Mouse (Mus musculus): Measurements from ENCODE around the gene Bmp2k. TPM values are rescaled to one million over a fixed set of nuclear protein-coding genes. Genes with fewer than 3 reads are reported as not detected.
A peak's percentile ranks its signal among the peaks of the same experiment; 100 is the strongest.

Gene Bmp2k
- polyA plus RNA-seq, 1 experiment: 5.9 TPM

DNA sequence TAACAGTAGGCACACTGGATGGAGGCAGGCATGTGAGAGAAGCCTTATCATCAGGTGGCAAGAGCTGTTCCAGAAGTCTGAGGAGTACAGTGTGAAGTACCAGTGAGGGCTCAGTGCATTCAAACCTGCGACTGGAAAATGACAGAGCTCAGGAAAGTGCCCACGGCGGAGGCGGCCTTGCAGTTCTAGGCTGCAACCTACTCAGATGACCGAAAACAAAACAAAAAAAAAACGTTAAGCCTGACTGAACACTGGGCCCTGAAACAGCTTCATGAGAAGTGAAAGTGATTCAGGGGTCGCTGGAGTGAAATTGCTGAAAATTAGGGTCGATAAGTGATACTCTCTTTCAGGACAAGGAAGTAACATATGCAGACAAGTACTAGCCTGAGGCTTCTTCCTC is 4.4 kb upstream of the Bmp2k start:
- no peaks in the 10 kb centered on the region for H3K27me3 ChIP-seq (ENCODE audit: control insufficient read depth, insufficient read depth, insufficient read length)
- peaks cover 3% of the 10 kb centered on the region for H3K79me2 ChIP-seq (ENCODE audit: control insufficient read depth, insufficient read depth)
- H3K79me3 ChIP-seq (ENCODE audit: low read depth): no peaks in the 10 kb centered on the region
- no peak overlapping the region for H3K4me3 ChIP-seq (ENCODE audit: insufficient read depth, poor library complexity, severe bottlenecking)
- TF ChIP-seq CEBPB (IDR thresholded peaks at IDR 0.05; ENCODE audit: low read depth) (no peak), USF1 (IDR thresholded peaks at IDR 0.05; ENCODE audit: low read depth) (no peak), MYOD1 (IDR thresholded peaks at IDR 0.05; ENCODE audit: control insufficient read depth, insufficient read length, low read depth) (no peak), MYOG (IDR thresholded peaks at IDR 0.05; ENCODE audit: control insufficient read depth, extremely low read depth, insufficient read length) (no peak), MAX (IDR thresholded peaks at IDR 0.05) (no peak), FOSL1 (IDR thresholded peaks at IDR 0.05; ENCODE audit: insufficient read depth, low read length, poor library complexity, severe bottlenecking) (no peak), CTCF (IDR thresholded peaks at IDR 0.05; ENCODE audit: control insufficient read depth, insufficient read depth, insufficient read length) (no peak)
- no peak overlapping the region for H3ac ChIP-seq (ENCODE audit: control insufficient read depth, insufficient read length, low read depth)
- H3K36me3 ChIP-seq (ENCODE audit: control insufficient read depth, insufficient read depth): no peaks in the 10 kb centered on the region

DNA sequence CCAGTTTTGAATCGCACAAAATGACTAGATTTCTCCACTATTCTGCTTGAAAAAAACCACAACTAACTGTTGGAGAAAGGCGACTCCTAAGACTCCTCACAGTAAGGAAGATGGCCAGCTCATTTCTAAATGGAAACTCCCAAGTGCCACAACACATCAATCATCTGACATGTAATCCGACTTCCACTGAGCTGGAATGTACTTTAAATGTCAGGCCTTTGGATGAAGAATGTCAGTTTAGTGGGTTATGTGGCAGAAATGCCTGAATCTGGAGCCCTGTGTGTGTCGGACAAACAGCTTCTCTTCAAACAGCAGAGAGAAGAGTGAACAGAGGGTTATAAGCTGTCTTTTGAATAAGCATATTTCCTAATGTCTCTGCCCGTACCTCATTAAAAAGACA is 1.7 kb upstream of the Bmp2k start:
- H3K79me2 ChIP-seq (ENCODE audit: control insufficient read depth, insufficient read depth): peaks cover 30% of the 10 kb centered on the region
- peaks cover 9% of the 10 kb centered on the region for H3K79me3 ChIP-seq (ENCODE audit: low read depth)
- no peak overlapping the region for H3K4me3 ChIP-seq (ENCODE audit: insufficient read depth, poor library complexity, severe bottlenecking)
- no peaks in the 10 kb centered on the region for H3K27me3 ChIP-seq (ENCODE audit: control insufficient read depth, insufficient read depth, insufficient read length)
- TF ChIP-seq MYOG (IDR thresholded peaks at IDR 0.05; ENCODE audit: control insufficient read depth, extremely low read depth, insufficient read length) (no peak), MYOD1 (IDR thresholded peaks at IDR 0.05; ENCODE audit: control insufficient read depth, insufficient read length, low read depth) (no peak), CTCF (IDR thresholded peaks at IDR 0.05; ENCODE audit: control insufficient read depth, insufficient read depth, insufficient read length) (no peak), MAX (IDR thresholded peaks at IDR 0.05) (no peak), USF1 (IDR thresholded peaks at IDR 0.05; ENCODE audit: low read depth) (no peak), FOSL1 (IDR thresholded peaks at IDR 0.05; ENCODE audit: insufficient read depth, low read length, poor library complexity, severe bottlenecking) (no peak), CEBPB (IDR thresholded peaks at IDR 0.05; ENCODE audit: low read depth) (no peak)
- H3ac ChIP-seq (ENCODE audit: control insufficient read depth, insufficient read length, low read depth): no peak overlapping the region
- H3K36me3 ChIP-seq (ENCODE audit: control insufficient read depth, insufficient read depth): no peaks in the 10 kb centered on the region

DNA sequence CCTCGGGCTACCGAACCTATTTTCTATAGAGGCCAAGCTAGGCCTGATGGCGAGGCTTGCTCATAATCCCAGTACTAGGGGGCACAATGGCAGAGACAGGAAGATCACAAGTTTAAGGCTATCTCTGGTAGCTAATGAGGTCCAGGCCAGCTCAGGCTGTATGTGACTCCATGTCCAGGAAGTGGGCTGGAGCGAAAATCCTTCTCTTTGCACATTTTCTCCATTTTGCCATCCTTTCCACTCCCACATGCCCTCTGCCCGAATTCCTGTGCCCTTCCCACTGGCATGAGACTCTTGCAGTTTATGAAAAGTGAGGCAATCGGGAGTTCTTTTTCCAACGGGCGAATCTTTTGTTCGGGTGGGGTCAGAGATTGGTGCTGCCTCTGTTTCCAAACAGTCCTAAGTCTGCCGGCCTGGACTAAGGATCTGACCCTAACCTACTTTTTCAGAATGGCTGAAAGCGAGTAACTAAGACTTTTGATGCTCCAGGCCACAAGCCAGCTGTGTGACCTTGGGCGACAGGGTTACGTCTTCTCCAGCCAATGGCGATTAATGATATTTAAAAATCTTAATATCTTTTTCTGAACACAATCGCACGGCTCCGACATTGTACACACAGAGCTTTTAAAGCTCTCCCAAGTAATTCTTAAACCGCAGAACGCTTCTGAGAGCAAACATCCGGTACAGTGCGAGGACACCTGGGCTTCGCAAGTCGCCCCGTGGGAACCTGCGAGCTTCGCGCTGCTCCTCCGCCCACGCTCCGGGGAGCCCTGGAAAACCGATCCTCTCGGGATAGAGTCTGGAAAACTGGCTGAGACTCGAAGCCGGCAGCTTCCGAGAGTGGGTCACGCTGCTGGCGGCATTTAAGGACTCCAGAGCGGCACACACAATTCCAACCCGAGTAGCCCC is 834 bp upstream of the Bmp2k start:
- Histone ChIP-seq H3K27me3 (ENCODE audit: control insufficient read depth, insufficient read depth, insufficient read length) (no peaks in the 10 kb centered on the region), H3K79me3 (ENCODE audit: low read depth) (peaks cover 14% of the 10 kb centered on the region), H3K79me2 (ENCODE audit: control insufficient read depth, insufficient read depth) (peaks cover 39% of the 10 kb centered on the region), H3K36me3 (ENCODE audit: control insufficient read depth, insufficient read depth) (no peaks in the 10 kb centered on the region), H3ac (ENCODE audit: control insufficient read depth, insufficient read length, low read depth) (peak overlapping the region; percentile 67), H3K4me3 (ENCODE audit: insufficient read depth, poor library complexity, severe bottlenecking) (peak overlapping the region; percentile 36)
- TF ChIP-seq CEBPB (IDR thresholded peaks at IDR 0.05; ENCODE audit: low read depth) (no peak), CTCF (IDR thresholded peaks at IDR 0.05; ENCODE audit: control insufficient read depth, insufficient read depth, insufficient read length) (no peak), USF1 (IDR thresholded peaks at IDR 0.05; ENCODE audit: low read depth) (no peak), FOSL1 (IDR thresholded peaks at IDR 0.05; ENCODE audit: insufficient read depth, low read length, poor library complexity, severe bottlenecking) (no peak)

DNA sequence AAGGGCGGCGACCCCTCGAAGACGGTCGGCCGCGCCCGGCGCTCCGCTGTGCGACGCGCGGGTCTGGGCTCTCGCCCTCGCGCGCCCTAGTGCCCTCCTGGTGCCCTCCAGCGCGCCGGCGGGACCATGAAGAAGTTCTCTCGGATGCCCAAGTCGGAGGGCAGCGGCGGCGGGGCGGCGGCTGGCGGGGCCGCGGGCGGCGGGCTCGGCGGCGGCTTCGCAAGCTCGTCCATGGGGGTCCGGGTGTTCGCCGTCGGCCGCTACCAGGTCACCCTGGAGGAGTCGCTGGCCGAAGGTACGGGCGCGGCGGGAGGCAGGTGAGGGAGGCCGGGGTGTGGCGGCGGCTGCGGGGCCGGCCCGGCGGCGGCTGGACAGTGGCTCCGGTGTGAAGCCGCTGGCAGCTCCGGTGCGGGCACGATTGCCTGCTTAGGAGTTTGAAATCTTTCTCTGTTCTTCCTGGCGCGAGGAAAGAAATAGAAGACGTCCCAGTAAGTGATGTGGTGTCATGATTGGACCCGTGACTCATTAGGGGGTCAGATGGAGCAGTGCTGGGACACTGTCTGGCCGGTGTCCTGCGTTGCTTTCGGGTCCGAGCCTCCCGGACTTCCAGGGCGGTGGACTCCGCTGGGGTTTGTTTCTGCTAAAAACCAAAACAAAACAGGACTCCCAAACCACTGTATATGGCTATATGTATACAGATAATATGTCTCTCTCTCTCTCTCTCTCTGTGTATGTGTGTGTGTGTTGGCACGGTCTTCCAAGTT is 495 bp downstream of the Bmp2k start:
- H3K36me3 ChIP-seq (ENCODE audit: control insufficient read depth, insufficient read depth): no peaks in the 10 kb centered on the region
- H3K27me3 ChIP-seq (ENCODE audit: control insufficient read depth, insufficient read depth, insufficient read length): no peaks in the 10 kb centered on the region
- peaks cover 52% of the 10 kb centered on the region for H3K79me2 ChIP-seq (ENCODE audit: control insufficient read depth, insufficient read depth)
- no peak for TF ChIP-seq FOSL1 (IDR thresholded peaks at IDR 0.05; ENCODE audit: insufficient read depth, low read length, poor library complexity, severe bottlenecking)
- H3K4me3 ChIP-seq (ENCODE audit: insufficient read depth, poor library complexity, severe bottlenecking): peak overlapping the region; percentile 51
- peaks cover 25% of the 10 kb centered on the region for H3K79me3 ChIP-seq (ENCODE audit: low read depth)
- peak overlapping the region; percentile 98 for H3ac ChIP-seq (ENCODE audit: control insufficient read depth, insufficient read length, low read depth)

DNA sequence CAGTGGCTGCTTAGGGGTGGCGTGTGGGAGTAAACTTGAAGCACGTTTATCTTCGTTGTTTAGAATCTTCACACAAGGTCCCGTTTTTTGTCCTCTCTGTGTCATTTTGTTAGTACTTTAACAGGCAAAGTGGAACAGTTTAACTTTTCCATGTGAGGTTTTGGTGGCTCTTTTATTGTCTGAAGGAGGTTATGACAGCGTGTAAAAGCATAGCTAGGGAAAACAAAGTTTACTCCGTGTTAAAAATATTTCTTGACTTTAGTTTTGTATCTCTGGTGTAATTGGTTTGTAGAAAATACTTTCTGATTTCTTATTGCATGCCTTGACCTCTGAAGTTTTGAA is 1.0 kb downstream of the Bmp2k start:
- peaks cover 57% of the 10 kb centered on the region for H3K79me2 ChIP-seq (ENCODE audit: control insufficient read depth, insufficient read depth)
- TF ChIP-seq MYOD1 (IDR thresholded peaks at IDR 0.05; ENCODE audit: control insufficient read depth, insufficient read length, low read depth): no peak
- no peak for TF ChIP-seq MAX (IDR thresholded peaks at IDR 0.05)
- TF ChIP-seq FOSL1 (IDR thresholded peaks at IDR 0.05; ENCODE audit: insufficient read depth, low read length, poor library complexity, severe bottlenecking): no peak
- no peak for TF ChIP-seq CTCF (IDR thresholded peaks at IDR 0.05; ENCODE audit: control insufficient read depth, insufficient read depth, insufficient read length)
- no peak for TF ChIP-seq CEBPB (IDR thresholded peaks at IDR 0.05; ENCODE audit: low read depth)
- TF ChIP-seq MYOG (IDR thresholded peaks at IDR 0.05; ENCODE audit: control insufficient read depth, extremely low read depth, insufficient read length): no peak
- no peak for TF ChIP-seq USF1 (IDR thresholded peaks at IDR 0.05; ENCODE audit: low read depth)
- H3K27me3 ChIP-seq (ENCODE audit: control insufficient read depth, insufficient read depth, insufficient read length): no peaks in the 10 kb centered on the region
- peaks cover 29% of the 10 kb centered on the region for H3K79me3 ChIP-seq (ENCODE audit: low read depth)
- no peaks in the 10 kb centered on the region for H3K36me3 ChIP-seq (ENCODE audit: control insufficient read depth, insufficient read depth)
- peak overlapping the region; percentile 51 for H3K4me3 ChIP-seq (ENCODE audit: insufficient read depth, poor library complexity, severe bottlenecking)
- H3ac ChIP-seq (ENCODE audit: control insufficient read depth, insufficient read length, low read depth): peak overlapping the region; percentile 98

All from C2C12 (cell line).